Mouse (Mus musculus) CH12.LX (cell line): Measurements from ENCODE around the gene Spata25. TPM values are rescaled to one million over a fixed set of nuclear protein-coding genes. Genes with fewer than 3 reads are reported as not detected.

Experiments used
- DNase-seq: peaks from one replicate; pipeline ENCODE4 v3.0.0-alpha.2; 2013; ENCODE audit errors: extremely low read depth
- H3K27ac ChIP-seq: 2 replicates; pipeline ENCODE4 v1.5.1; 2012; ENCODE audit warnings: low read depth, mild to moderate bottlenecking, control low read depth, moderate library complexity; ENCODE audit not compliant: insufficient read depth
- H3K27me3 ChIP-seq: replicated peaks from 2 replicates; pipeline ENCODE3; 2012; ENCODE audit warnings: inconsistent platforms
- H3K36me3 ChIP-seq, 2 experiments: replicated peaks in 1 of 2; 2 replicates each; pipeline versions ENCODE3 to v1.6.1; 2012; ENCODE audit warnings: inconsistent platforms in 1 of 2, low read length in 1 of 2, mild to moderate bottlenecking in 1 of 2, mixed read lengths in 1 of 2, moderate library complexity in 1 of 2; ENCODE audit not compliant: control insufficient read depth in 1 of 2, insufficient read depth in 1 of 2
- H3K4me1 ChIP-seq, 2 experiments: 2 replicates each; pipeline ENCODE4 v1.6.1; 2012; ENCODE audit warnings: inconsistent platforms in 1 of 2, moderate library complexity in 1 of 2; ENCODE audit not compliant: insufficient read depth in 2 of 2, control insufficient read depth in 1 of 2
- H3K4me2 ChIP-seq: 2 replicates; pipeline ENCODE4 v1.6.1; 2012; ENCODE audit warnings: low read depth, mild to moderate bottlenecking, control low read depth; ENCODE audit not compliant: poor library complexity, insufficient read depth, severe bottlenecking
- H3K4me3 ChIP-seq, 3 experiments: fragments of 150-350 bp in 1 of 3; sonication (generic) in 1 of 3; replicated peaks in 1 of 3; 2 replicates each; pipeline versions ENCODE3 to v1.5.1; 2011 to 2012; ENCODE audit warnings: low read depth in 2 of 3, low read length in 2 of 3, mild to moderate bottlenecking in 2 of 3, moderate library complexity in 2 of 3, control low read depth in 1 of 3, improper control_type of control experiment in 1 of 3, inconsistent platforms in 1 of 3, mixed read lengths in 1 of 3; ENCODE audit not compliant: poor library complexity in 1 of 3
- H3K79me2 ChIP-seq: replicated peaks from 2 replicates; pipeline ENCODE4 v1.6.1; 2012; ENCODE audit warnings: mild to moderate bottlenecking, moderate library complexity; ENCODE audit not compliant: control insufficient read depth, poor library complexity, insufficient read depth, severe bottlenecking; ENCODE audit errors: extremely low read depth
- H3K9ac ChIP-seq: 2 replicates; pipeline ENCODE4 v1.6.1; 2012; ENCODE audit warnings: low read depth, mild to moderate bottlenecking, control low read depth, moderate library complexity; ENCODE audit not compliant: insufficient read depth
- H3K9me3 ChIP-seq: replicated peaks from 2 replicates; pipeline ENCODE3; 2012; ENCODE audit warnings: low read length, inconsistent platforms, mixed read lengths
- ELF1 ChIP-seq: IDR thresholded peaks from 2 replicates; pipeline ENCODE4 v1.6.1; 2014; ENCODE audit warnings: low read depth, mild to moderate bottlenecking, inconsistent platforms, low read length, improper control_type of control experiment
- POLR2A ChIP-seq: IDR thresholded peaks from 2 replicates; pipeline ENCODE4 v1.6.1; 2011; ENCODE audit warnings: low read depth, mild to moderate bottlenecking, improper control_type of control experiment, low read length
- SIN3A ChIP-seq: IDR thresholded peaks from 2 replicates; pipeline ENCODE4 v1.6.1; 2012; ENCODE audit warnings: low read length, improper control_type of control experiment, inconsistent platforms
- TBP ChIP-seq: conservative IDR thresholded peaks from 2 replicates; pipeline ENCODE4 v1.6.1; 2011; ENCODE audit warnings: low read depth, low read length, improper control_type of control experiment
- TCF12 ChIP-seq: IDR thresholded peaks from 2 replicates; pipeline ENCODE4 v1.6.1; 2014; ENCODE audit warnings: low read depth, mild to moderate bottlenecking, inconsistent platforms, low read length, improper control_type of control experiment
- UBTF ChIP-seq: IDR thresholded peaks from 2 replicates; pipeline ENCODE4 v1.6.1; 2012; ENCODE audit warnings: low read depth, mild to moderate bottlenecking, inconsistent platforms, low read length, improper control_type of control experiment, moderate library complexity
- ZMIZ1 ChIP-seq: IDR thresholded peaks from 2 replicates; pipeline ENCODE4 v1.6.1; 2012; ENCODE audit warnings: low read depth, mild to moderate bottlenecking, inconsistent platforms, low read length, improper control_type of control experiment
- ZNF384 ChIP-seq: IDR thresholded peaks from 2 replicates; pipeline ENCODE4 v1.6.1; 2012; ENCODE audit warnings: low read depth, low read length, improper control_type of control experiment, inconsistent platforms
- dilution Hi-C: fragments of 300-500 bp; cut with MboI; formaldehyde crosslinking; loops from 2 replicates; pipeline ENCODE4 v1.14.3; 2020; ENCODE audit warnings: low sequenced_read_pairs; ENCODE audit not compliant: extremely low pct_unique_long_range_greater_than_20kb, extremely low pct_ligation_motif_present
- in situ Hi-C: fragments of 300-500 bp; cut with MboI; formaldehyde crosslinking; loops from 3 replicates; pipeline ENCODE4 v1.14.3; 2019; ENCODE audit warnings: low sequenced_read_pairs, low pct_ligation_motif_present, low pct_unique_long_range_greater_than_20kb, mixed read lengths
- polyA plus RNA-seq: library from polyadenylated mRNA; unstranded; fragments of >175 nt; gene quantifications from 2 replicates; pipeline ENCODE4 v1.2.1, GENCODE M21; 2012; ENCODE audit warnings: low read depth; ENCODE audit not compliant: insufficient read length
- total RNA-seq, 2 experiments: library from RNA; depleted of rRNA; stranded (reverse); fragments of 300-350 nt in 1 of 2; fragments of >200 nt in 1 of 2; gene quantifications; 2 replicates each; pipeline ENCODE4 v1.2.3; 2012 to 2014

The Spata25 gene
- total and polyA plus RNA-seq, 3 experiments, result not detected

DNA sequence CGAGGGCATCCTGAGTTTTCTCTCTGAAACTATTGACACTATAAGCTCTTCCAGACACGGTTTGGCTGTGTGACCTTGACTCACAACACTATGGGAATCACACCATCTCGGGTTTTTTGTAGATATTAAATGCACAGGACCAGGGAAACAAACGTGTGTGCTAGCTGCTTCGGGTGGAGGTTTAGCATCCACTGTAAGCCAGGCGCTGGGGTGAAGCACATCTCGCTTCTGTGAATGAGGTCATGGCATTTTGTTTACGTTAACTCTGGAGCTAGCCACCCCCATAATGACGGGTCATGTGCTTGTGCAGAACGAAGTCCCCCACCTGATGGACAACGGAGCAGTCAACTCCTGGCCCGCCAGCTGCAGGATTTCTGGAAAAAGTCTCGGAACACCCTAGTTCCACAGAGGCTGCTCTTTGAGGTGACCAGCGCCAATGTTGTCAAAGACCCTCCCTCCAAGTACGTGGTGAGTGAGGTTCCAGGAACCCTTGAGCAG lies 41.9 kb downstream of the Spata25 start:
- peak overlapping the region; percentile 45; the same call in 1 of the 2 replicates for H3K9ac ChIP-seq
- no peaks in the 10 kb centered on the region for H3K79me2 ChIP-seq
- dilution Hi-C loops, result no loop called here
- H3K27ac ChIP-seq, result no peak overlapping the region
- peaks cover 7 to 17% of the 10 kb centered on the region in 2 experiments for H3K4me1 ChIP-seq
- peak overlapping the region; percentile 90 for H3K4me2 ChIP-seq
- TF ChIP-seq ZNF384 (no peak), POLR2A (no peak)
- H3K36me3 ChIP-seq, result peaks cover 4 to 29% of the 10 kb centered on the region in 2 experiments
- DNase-seq, result no peak
- no peaks in the 10 kb centered on the region for H3K9me3 ChIP-seq
- peaks cover 25% of the 10 kb centered on the region for H3K27me3 ChIP-seq
- in situ Hi-C loops, result no loop called here
- no peak overlapping the region for H3K4me3 ChIP-seq

DNA sequence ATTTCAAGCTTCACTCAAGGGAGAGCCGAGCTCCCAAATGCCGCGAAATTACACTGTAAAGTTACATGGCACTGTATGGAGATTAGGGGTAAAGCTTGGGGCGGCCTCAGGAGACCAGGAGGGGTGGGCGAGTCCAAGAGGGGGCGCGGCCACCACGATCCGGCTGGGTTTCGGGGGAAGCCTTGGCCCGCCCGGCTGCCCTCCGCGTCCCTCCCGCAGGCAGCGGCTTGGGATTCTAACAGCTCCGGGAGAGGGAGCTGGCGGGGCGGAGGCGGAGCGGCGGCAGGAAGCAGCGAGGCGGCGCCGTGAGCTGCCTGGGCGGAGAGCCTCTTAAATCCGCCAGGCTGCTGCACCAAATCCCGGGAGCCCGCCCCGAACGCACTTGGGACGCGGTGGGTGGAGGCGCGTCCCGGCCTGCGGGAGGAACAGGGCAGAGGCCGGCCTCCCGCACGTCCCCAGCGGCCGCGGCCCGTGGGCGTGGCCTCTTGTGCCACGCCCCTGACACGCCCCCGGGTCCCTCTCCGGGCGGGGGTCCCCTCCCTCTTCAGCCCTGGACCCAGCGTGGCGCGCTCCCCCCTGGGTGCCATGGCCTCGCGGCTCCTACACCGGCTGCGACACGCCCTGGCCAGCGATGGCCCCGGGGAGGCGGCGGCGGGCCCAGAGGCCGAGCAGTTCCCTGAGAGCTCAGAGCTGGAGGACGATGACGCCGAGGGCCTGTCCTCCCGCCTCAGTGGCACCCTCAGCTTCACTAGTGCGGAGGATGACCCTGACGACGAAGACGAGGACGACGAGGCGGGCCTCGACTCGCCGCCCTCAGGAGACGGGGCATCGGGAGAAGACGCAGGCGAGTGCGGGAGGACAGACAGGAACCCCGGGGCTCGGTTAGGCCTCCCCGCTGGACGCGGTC lies 42.6 kb downstream of the Spata25 start, which contains the start of gene Snx21:
Gene Snx21, plus strand, starts transcription at position 343 of the 907 bp plus-strand sequence.
- peak; percentile 45 for DNase-seq
- H3K36me3 ChIP-seq, result peaks cover 0 to 22% of the 10 kb centered on the region in 2 experiments
- peak within 1 kb of the TSS; percentile 63 for H3K9ac ChIP-seq
- TF ChIP-seq TCF12 (peak; percentile 17; the same call in 1 of the 2 replicates), SIN3A (no peak), ELF1 (0 out of 2 replicates have a peak, but pooled peaks have one; percentile 17), ZMIZ1 (peak; percentile 48; the same call in 1 of the 2 replicates), POLR2A (peak; percentile 42; the same call in 1 of the 2 replicates)
- no peaks in the 10 kb centered on the region for H3K9me3 ChIP-seq
- no peak within 1 kb of the TSS for H3K27ac ChIP-seq
- H3K27me3 ChIP-seq, result peaks cover 26% of the 10 kb centered on the region
- dilution Hi-C loops (no loop called here), in situ Hi-C loops (no loop called here)
- H3K4me3 ChIP-seq, result peak within 1 kb of the TSS; percentile 53 to 82 (median 64)
- no peaks in the 10 kb centered on the region for H3K79me2 ChIP-seq
- H3K4me1 ChIP-seq, result peaks cover 7 to 17% of the 10 kb centered on the region in 2 experiments
- peak within 1 kb of the TSS; percentile 90 for H3K4me2 ChIP-seq

DNA sequence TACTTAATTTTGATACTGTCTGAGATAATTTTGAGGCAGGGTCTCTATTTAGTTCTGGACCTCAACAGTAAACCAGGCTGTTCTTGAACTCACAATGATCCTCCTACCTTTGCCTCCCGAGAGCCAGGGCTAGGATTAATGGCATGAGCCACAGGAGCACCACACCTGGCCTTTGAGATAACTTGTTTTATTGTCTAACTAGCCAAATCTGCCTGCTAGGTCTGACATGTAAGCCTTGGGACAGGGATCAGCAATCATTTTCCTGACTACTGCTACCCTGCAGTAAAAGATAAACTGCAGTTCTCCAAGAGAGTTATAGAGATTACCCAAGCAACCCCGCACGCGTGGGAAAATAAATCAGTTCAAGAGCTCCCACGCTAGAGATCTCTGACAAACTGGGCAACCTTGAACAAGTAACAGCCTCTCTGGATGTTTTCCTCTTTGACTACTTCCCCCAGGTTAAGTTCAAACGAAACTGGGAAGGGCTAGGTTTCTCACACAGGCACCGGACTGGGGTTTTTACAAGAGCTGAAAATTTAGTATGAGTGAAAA lies 43.4 kb downstream of the Spata25 start:
- Histone ChIP-seq H3K9ac (peak overlapping the region; percentile 63), H3K27me3 (peaks cover 34% of the 10 kb centered on the region), H3K4me3 (peak overlapping the region; percentile 53 to 82 (median 64)), H3K27ac (no peak overlapping the region), H3K79me2 (no peaks in the 10 kb centered on the region), H3K4me1 (peaks cover 7 to 17% of the 10 kb centered on the region in 2 experiments), H3K4me2 (peak overlapping the region; percentile 90), H3K9me3 (no peaks in the 10 kb centered on the region), H3K36me3 (peaks cover 0 to 14% of the 10 kb centered on the region in 2 experiments)
- in situ Hi-C loops, result no loop called here
- TF ChIP-seq TBP, result 0 out of 2 replicates have a peak, but pooled peaks have one; percentile 15
- no peak for TF ChIP-seq UBTF
- no peak for DNase-seq
- dilution Hi-C loops, result no loop called here
